In genomic region chr12:76361405-76362302, GRCm38 (mm10) we compare ENCODE assay signal across 13 mouse cellular contexts. TPM values are rescaled to one million over a fixed set of nuclear protein-coding genes. Genes with fewer than 3 reads are reported as not detected.
A peak's percentile ranks its signal among the peaks of the same experiment; 100 is the strongest.
DNase-seq lines count a peak whose midpoint lies in the region; ATAC-seq and TF ChIP-seq lines count a peak whose summit lies in the region.
"Had no signal": no experiment of that assay in that cellular context is flagged by ENCODE, and none has a peak within 500 bp of the region (broad histone marks: within the 10 kb centered on the region; RNA-seq: fewer than 3 reads in every experiment).

No protein-coding gene starts in this region.

- no peaks in the 10 kb centered on the region for H3K36me3 ChIP-seq in kidney, embryonic 14.5 days (ENCODE audit: control insufficient read depth, insufficient read depth, low read length)
- no peaks in the 10 kb centered on the region for H3K36me3 ChIP-seq in kidney, adult 2 months (ENCODE audit: control insufficient read depth, insufficient read depth, low read length)
- H3K36me3 ChIP-seq in CH12.LX (replicated peaks in 1 of 2; ENCODE audit: control insufficient read depth in 1 of 2, insufficient read depth in 1 of 2, low read length in 1 of 2) = peaks cover 5 to 30% of the 10 kb centered on the region in 2 experiments
- H3K36me3 ChIP-seq in embryonic facial prominence, embryonic 15.5 days = no peaks in the 10 kb centered on the region
- no peaks in the 10 kb centered on the region for H3K36me3 ChIP-seq in liver, postnatal 0 days (replicated peaks; ENCODE audit: insufficient read depth, low read length)
- H3K36me3 ChIP-seq: lung, embryonic 15.5 days had no signal

- H3K27me3 ChIP-seq in kidney, embryonic 14.5 days (ENCODE audit: control insufficient read depth, insufficient read depth, low read length) = no peaks in the 10 kb centered on the region
- H3K27me3 ChIP-seq in kidney, adult 2 months (replicated peaks; ENCODE audit: control insufficient read depth, insufficient read depth, low read length) = no peaks in the 10 kb centered on the region
- no peaks in the 10 kb centered on the region for H3K27me3 ChIP-seq in CH12.LX (replicated peaks)
- H3K27me3 ChIP-seq in embryonic facial prominence, embryonic 15.5 days = no peaks in the 10 kb centered on the region
- H3K27me3 ChIP-seq in liver, postnatal 0 days (ENCODE audit: insufficient read depth, low read length) = no peaks in the 10 kb centered on the region
- H3K27me3 ChIP-seq: lung, embryonic 15.5 days had no signal

- no peak for TF ChIP-seq EP300 in CH12.LX (IDR thresholded peaks at IDR 0.05; ENCODE audit: low read length)
- peak; percentile 85 for TF ChIP-seq EP300 in liver, postnatal 0 days (IDR thresholded peaks at IDR 0.05; ENCODE audit: low read depth)

- H3K9me3 ChIP-seq in kidney, embryonic 14.5 days (ENCODE audit: control insufficient read depth, low read length) = no peaks in the 10 kb centered on the region
- H3K9me3 ChIP-seq in CH12.LX (replicated peaks; ENCODE audit: low read length) = no peaks in the 10 kb centered on the region
- no peaks in the 10 kb centered on the region for H3K9me3 ChIP-seq in embryonic facial prominence, embryonic 15.5 days (replicated peaks)
- H3K9me3 ChIP-seq in liver, postnatal 0 days (ENCODE audit: low read length) = no peaks in the 10 kb centered on the region
- H3K9me3 ChIP-seq: lung, embryonic 15.5 days had no signal

- 47% methylated on average over 9 of the region's 9 CpGs for WGBS in kidney, embryonic 14.5 days
- WGBS in kidney, adult 2 months = 61% methylated on average over 9 of the region's 9 CpGs
- WGBS in embryonic facial prominence, embryonic 15.5 days = 40% methylated on average over 9 of the region's 9 CpGs
- WGBS in liver, postnatal 0 days (ENCODE audit: insufficient replicate concordance) = 41% methylated on average over 9 of the region's 9 CpGs
- WGBS in lung, adult 2 months = 59% methylated on average over 9 of the region's 9 CpGs

- in situ Hi-C loops in CH12.LX (cut with MboI; ENCODE audit: low pct_ligation_motif_present, low pct_unique_long_range_greater_than_20kb, low sequenced_read_pairs) = loop anchor here (10.0 kb wide), 1 partner anchor 233 kb away; no protein-coding TSS in a partner anchor

- no peak for TF ChIP-seq CTCF in kidney, adult 2 months (conservative IDR thresholded peaks at IDR 0.05; ENCODE audit: insufficient read depth, insufficient read length, low read depth, low read length)
- TF ChIP-seq CTCF in CH12.LX (conservative IDR thresholded peaks at IDR 0.05 in 1 of 2, IDR thresholded peaks at IDR 0.05 in 1 of 2; ENCODE audit: low read depth in 2 of 2, low read length in 2 of 2) = no peak
- no peak for TF ChIP-seq CTCF in liver, postnatal 0 days (IDR thresholded peaks at IDR 0.05; ENCODE audit: low read depth)
- TF ChIP-seq CTCF in lung, adult 2 months (IDR thresholded peaks at IDR 0.05; ENCODE audit: insufficient read depth, low read length) = no peak

- peak; percentile 53; the same call in 1 of the 2 replicates for ATAC-seq in kidney, embryonic 14.5 days (ENCODE audit: low FRiP score, low TSS enrichment)
- no peak for ATAC-seq in embryonic facial prominence, embryonic 15.5 days (ENCODE audit: insufficient number of reproducible peaks, low FRiP score, low TSS enrichment, low read depth)
- ATAC-seq in liver, postnatal 0 days = peak; percentile 47
- ATAC-seq in monocyte, adult 5-6 weeks (replicated peaks; ENCODE audit: insufficient number of reproducible peaks, low FRiP score, low TSS enrichment, poor library complexity, severe bottlenecking) = no peak

- no peak for TF ChIP-seq RAD21 in CH12.LX (IDR thresholded peaks at IDR 0.05; ENCODE audit: low read depth, low read length)

- H3K4me3 ChIP-seq in kidney, embryonic 14.5 days (ENCODE audit: low read length) = no peak overlapping the region
- no peak overlapping the region for H3K4me3 ChIP-seq in kidney, adult 2 months (ENCODE audit: insufficient read depth, low read depth, low read length)
- H3K4me3 ChIP-seq in CH12.LX (replicated peaks in 1 of 3; ENCODE audit: low read depth in 2 of 3, low read length in 2 of 3, poor library complexity in 1 of 3) = no peak overlapping the region
- no peak overlapping the region for H3K4me3 ChIP-seq in embryonic facial prominence, embryonic 15.5 days (replicated peaks)
- no peak overlapping the region for H3K4me3 ChIP-seq in liver, postnatal 0 days (ENCODE audit: low read depth, low read length)
- no peak overlapping the region for H3K4me3 ChIP-seq in lung, adult 2 months (replicated peaks; ENCODE audit: extremely low read depth, low read depth, low read length)
- H3K4me3 ChIP-seq: layer of hippocampus, adult 2 months; lung, embryonic 15.5 days had no signal

- no peak overlapping the region for H3K4me2 ChIP-seq in kidney, embryonic 14.5 days (replicated peaks; ENCODE audit: low read depth, low read length)
- peak overlapping the region; percentile 27 for H3K4me2 ChIP-seq in CH12.LX (ENCODE audit: insufficient read depth, low read depth, poor library complexity, severe bottlenecking)
- no peak overlapping the region for H3K4me2 ChIP-seq in embryonic facial prominence, embryonic 15.5 days (replicated peaks)
- peak overlapping the region; percentile 38 for H3K4me2 ChIP-seq in liver, postnatal 0 days (ENCODE audit: low read depth, low read length)
- H3K4me2 ChIP-seq: hindbrain, embryonic 14.5 days; lung, embryonic 15.5 days had no signal

- H3K79me2 ChIP-seq in CH12.LX (replicated peaks; ENCODE audit: control insufficient read depth, extremely low read depth, insufficient read depth, poor library complexity, severe bottlenecking) = peaks cover 62% of the 10 kb centered on the region

- dilution Hi-C loops in CH12.LX (cut with MboI; ENCODE audit: extremely low pct_ligation_motif_present, extremely low pct_unique_long_range_greater_than_20kb, low sequenced_read_pairs) = no loop called here

- DNase-seq in kidney, adult 2 months = no peak
- DNase-seq in CH12.LX (ENCODE audit: extremely low read depth) = no peak
- no peak for DNase-seq in liver, postnatal 0 days
- no peak for DNase-seq in left cerebral cortex, adult 18-20 months (ENCODE audit: low spot score in 2 of 2)
- DNase-seq in lung, adult 2 months = no peak
- DNase-seq: adrenal gland, adult 8-10 months; cerebellum, adult 8-10 months had no signal

- TF ChIP-seq POLR2A in kidney, adult 2 months (IDR thresholded peaks at IDR 0.05; ENCODE audit: low read depth, low read length) = no peak
- TF ChIP-seq POLR2A in CH12.LX (IDR thresholded peaks at IDR 0.05; ENCODE audit: low read depth, low read length) = no peak
- TF ChIP-seq POLR2A in lung, adult 2 months (IDR thresholded peaks at IDR 0.05; ENCODE audit: borderline replicate concordance, extremely low read depth, low read depth, low read length) = no peak

- no peak overlapping the region for H3K9ac ChIP-seq in kidney, embryonic 14.5 days (ENCODE audit: low read depth, low read length)
- H3K9ac ChIP-seq in CH12.LX (ENCODE audit: insufficient read depth, low read depth) = peak overlapping the region; percentile 59
- no peak overlapping the region for H3K9ac ChIP-seq in embryonic facial prominence, embryonic 15.5 days
- H3K9ac ChIP-seq in liver, postnatal 0 days (replicated peaks) = peak overlapping the region; percentile 36; the same call in 1 of the 2 replicates
- H3K9ac ChIP-seq: hindbrain, embryonic 14.5 days; lung, embryonic 15.5 days had no signal

- peaks cover 5% of the 10 kb centered on the region; the same call in 1 of the 2 replicates for H3K4me1 ChIP-seq in kidney, embryonic 14.5 days (ENCODE audit: control insufficient read depth, insufficient read depth, low read length)
- H3K4me1 ChIP-seq in kidney, adult 2 months (ENCODE audit: control insufficient read depth, insufficient read depth, low read length) = no peaks in the 10 kb centered on the region
- peaks cover 7 to 51% of the 10 kb centered on the region in 2 experiments; a peak in 3 of 4 replicates for H3K4me1 ChIP-seq in CH12.LX (ENCODE audit: control insufficient read depth in 1 of 2, insufficient read depth in 2 of 2)
- H3K4me1 ChIP-seq in embryonic facial prominence, embryonic 15.5 days = peaks cover 5% of the 10 kb centered on the region; the same call in 1 of the 2 replicates
- H3K4me1 ChIP-seq in liver, postnatal 0 days (ENCODE audit: insufficient read depth) = peaks cover 18% of the 10 kb centered on the region
- no peaks in the 10 kb centered on the region for H3K4me1 ChIP-seq in lung, adult 2 months (ENCODE audit: control insufficient read depth, insufficient read depth, low read length)

- H3K27ac ChIP-seq in kidney, embryonic 14.5 days (ENCODE audit: low read depth, low read length) = peak overlapping the region; percentile 11; the same call in 1 of the 2 replicates
- H3K27ac ChIP-seq in kidney, adult 2 months (ENCODE audit: insufficient read depth, low read depth, low read length) = no peak overlapping the region
- H3K27ac ChIP-seq in CH12.LX (ENCODE audit: insufficient read depth, low read depth) = peak overlapping the region; percentile 55
- 0 out of 2 replicates have a peak overlapping the region, but pooled peaks have one; percentile 7 for H3K27ac ChIP-seq in embryonic facial prominence, embryonic 15.5 days (replicated peaks)
- peak overlapping the region; percentile 66 for H3K27ac ChIP-seq in liver, postnatal 0 days (ENCODE audit: low read depth)
- H3K27ac ChIP-seq: hindbrain, embryonic 14.5 days; layer of hippocampus, adult 2 months; lung, embryonic 15.5 days had no signal

RNA-seq across cellular contexts. Expression of gene Zbtb25, which starts 7.7 kb away (rescaled TPM):
- 19.9 and 20.5 TPM in 2 replicates for polyA plus RNA-seq in kidney, embryonic 14.5 days (2014; fragmentation: Nextera tagmentation; extraction: Ambion mirVana)
- polyA plus RNA-seq in kidney, adult 2 months (2012; rRNA removed) = 4.9 and 5.9 TPM in 2 replicates
- total RNA-seq in CH12.LX (2012; rRNA removed) = 7.3 TPM in 2 replicates
- total RNA-seq in CH12.LX (2014; rRNA removed) = 6.6 and 7.2 TPM in 2 replicates
- polyA plus RNA-seq in CH12.LX (2012; ENCODE audit: insufficient read length, low read depth) = 8.5 and 18.7 TPM in 2 replicates
- polyA plus RNA-seq in embryonic facial prominence, embryonic 15.5 days (2015; fragmentation: Nextera tagmentation; extraction: Ambion mirVana) = 16.1 and 19.4 TPM in 2 replicates
- 4.3 and 4.4 TPM in 2 replicates for polyA plus RNA-seq in liver, postnatal 0 days (2015; fragmentation: Nextera tagmentation; extraction: Ambion mirVana)
- total RNA-seq in monocyte, adult 5-6 weeks (2017) = 6.7 to 16.7 TPM (median 15.7 TPM) in 3 replicates
- 10 to 100 TPM; 15.9 to 16.6 TPM for total RNA-seq in left cerebral cortex, adult 18-20 months (2021)
- 6.4 and 6.8 TPM in 2 replicates for polyA plus RNA-seq in lung, adult 2 months (2012; rRNA removed)

RNA-seq across cellular contexts. Expression of gene Zbtb1, which starts 8.4 kb away (rescaled TPM):
- 8.3 and 12.5 TPM in 2 replicates for polyA plus RNA-seq in kidney, embryonic 14.5 days (2014; fragmentation: Nextera tagmentation; extraction: Ambion mirVana)
- 1.5 and 1.6 TPM in 2 replicates for polyA plus RNA-seq in kidney, adult 2 months (2012; rRNA removed)
- total RNA-seq in CH12.LX (2012; rRNA removed) = 6.4 and 7.5 TPM in 2 replicates
- 22.0 and 24.9 TPM in 2 replicates for total RNA-seq in CH12.LX (2014; rRNA removed)
- 16.0 and 17.1 TPM in 2 replicates for polyA plus RNA-seq in CH12.LX (2012; ENCODE audit: insufficient read length, low read depth)
- 9.4 and 9.8 TPM in 2 replicates for polyA plus RNA-seq in embryonic facial prominence, embryonic 15.5 days (2015; fragmentation: Nextera tagmentation; extraction: Ambion mirVana)
- polyA plus RNA-seq in liver, postnatal 0 days (2015; fragmentation: Nextera tagmentation; extraction: Ambion mirVana) = 2.4 and 2.6 TPM in 2 replicates
- 17.2 to 22.9 TPM (median 19.8 TPM) in 3 replicates for total RNA-seq in monocyte, adult 5-6 weeks (2017)
- 1 to 10 TPM; 5.6 to 6.1 TPM for total RNA-seq in left cerebral cortex, adult 18-20 months (2021)
- 1.9 and 2.2 TPM in 2 replicates for polyA plus RNA-seq in lung, adult 2 months (2012; rRNA removed)

RNA-seq across cellular contexts. Expression of gene Akap5, which starts 37.0 kb away (rescaled TPM):
- polyA plus RNA-seq in kidney, embryonic 14.5 days (2014; fragmentation: Nextera tagmentation; extraction: Ambion mirVana) = 0.96 and 1.7 TPM in 2 replicates
- 0.19 and 0.27 TPM in 2 replicates for polyA plus RNA-seq in kidney, adult 2 months (2012; rRNA removed)
- 0.38 and 0.67 TPM in 2 replicates for total RNA-seq in CH12.LX (2012; rRNA removed)
- total RNA-seq in CH12.LX (2014; rRNA removed) = 0.27 and 0.32 TPM in 2 replicates
- 0.76 and 0.89 TPM in 2 replicates for polyA plus RNA-seq in CH12.LX (2012; ENCODE audit: insufficient read length, low read depth)
- 1.0 and 1.1 TPM in 2 replicates for polyA plus RNA-seq in embryonic facial prominence, embryonic 15.5 days (2015; fragmentation: Nextera tagmentation; extraction: Ambion mirVana)
- 0.20 and 0.22 TPM in 2 replicates for polyA plus RNA-seq in liver, postnatal 0 days (2015; fragmentation: Nextera tagmentation; extraction: Ambion mirVana)
- total RNA-seq in monocyte, adult 5-6 weeks (2017) = 0.10 to 1.3 TPM (median 0.32 TPM) in 3 replicates
- total RNA-seq in left cerebral cortex, adult 18-20 months (2021) = 10 to 100 TPM; 81.5 to 81.9 TPM
- 31.6 and 72.3 TPM in 2 replicates for polyA plus RNA-seq in lung, adult 2 months (2012; rRNA removed)

RNA-seq across cellular contexts. Expression of gene Hspa2, which starts 42.3 kb away (rescaled TPM):
- polyA plus RNA-seq in kidney, embryonic 14.5 days (2014; fragmentation: Nextera tagmentation; extraction: Ambion mirVana) = 5.4 and 7.7 TPM in 2 replicates
- 11.8 and 14.0 TPM in 2 replicates for polyA plus RNA-seq in kidney, adult 2 months (2012; rRNA removed)
- total RNA-seq in CH12.LX (2012; rRNA removed) (4.7 and 5.3 TPM in 2 replicates), CH12.LX (2014; rRNA removed) (3.4 and 3.6 TPM in 2 replicates)
- polyA plus RNA-seq in CH12.LX (2012; ENCODE audit: insufficient read length, low read depth) = 3.4 and 3.8 TPM in 2 replicates
- 13.3 and 18.4 TPM in 2 replicates for polyA plus RNA-seq in embryonic facial prominence, embryonic 15.5 days (2015; fragmentation: Nextera tagmentation; extraction: Ambion mirVana)
- polyA plus RNA-seq in liver, postnatal 0 days (2015; fragmentation: Nextera tagmentation; extraction: Ambion mirVana) = 1.9 and 2.5 TPM in 2 replicates
- 9.5 to 14.7 TPM (median 11.9 TPM) in 3 replicates for total RNA-seq in monocyte, adult 5-6 weeks (2017)
- total RNA-seq in left cerebral cortex, adult 18-20 months (2021) = 10 to 100 TPM; 63.8 to 79.8 TPM
- 16.4 and 24.0 TPM in 2 replicates for polyA plus RNA-seq in lung, adult 2 months (2012; rRNA removed)

RNA-seq across cellular contexts. Expression of gene Ppp1r36, which starts 55.7 kb away (rescaled TPM):
- polyA plus RNA-seq in kidney, embryonic 14.5 days (2014; fragmentation: Nextera tagmentation; extraction: Ambion mirVana) = 3.4 and 3.9 TPM in 2 replicates
- 0.23 and 0.31 TPM in 2 replicates for polyA plus RNA-seq in kidney, adult 2 months (2012; rRNA removed)
- not detected in 2 replicates for total RNA-seq in CH12.LX (2012; rRNA removed)
- total RNA-seq in CH12.LX (2014; rRNA removed) = not detected in 2 replicates
- not detected in 2 replicates for polyA plus RNA-seq in CH12.LX (2012; ENCODE audit: insufficient read length, low read depth)
- 7.3 and 15.0 TPM in 2 replicates for polyA plus RNA-seq in embryonic facial prominence, embryonic 15.5 days (2015; fragmentation: Nextera tagmentation; extraction: Ambion mirVana)
- 0.15 and 0.18 TPM in 2 replicates for polyA plus RNA-seq in liver, postnatal 0 days (2015; fragmentation: Nextera tagmentation; extraction: Ambion mirVana)
- total RNA-seq in monocyte, adult 5-6 weeks (2017) = 1.9 TPM in 1 of 3 replicates, not detected in the others
- total RNA-seq in left cerebral cortex, adult 18-20 months (2021) = 1 to 10 TPM; 1.6 to 1.8 TPM
- polyA plus RNA-seq in lung, adult 2 months (2012; rRNA removed) = 1.1 and 1.8 TPM in 2 replicates

Comparison
In these comparisons a context has a peak if more than half of its experiments do, and no peak if none do; other contexts are left out.
1. ATAC-seq: peak in kidney, embryonic 14.5 days (single experiment) and liver, postnatal 0 days (single experiment); none in embryonic facial prominence, embryonic 15.5 days (single experiment) and monocyte, adult 5-6 weeks (single experiment).
2. H3K4me2 ChIP-seq: peak in CH12.LX (single experiment) and liver, postnatal 0 days (single experiment); none in kidney, embryonic 14.5 days (single experiment) and embryonic facial prominence, embryonic 15.5 days (single experiment).
3. H3K9ac ChIP-seq: peak in CH12.LX (single experiment) and liver, postnatal 0 days (single experiment); none in kidney, embryonic 14.5 days (single experiment) and embryonic facial prominence, embryonic 15.5 days (single experiment).
4. RNA of gene Akap5, which starts 37.0 kb away (polyA plus RNA-seq): 31.6 to 72.3 TPM in lung, adult 2 months; 0.96 to 1.7 TPM in kidney, embryonic 14.5 days, 1.0 to 1.1 TPM in embryonic facial prominence, embryonic 15.5 days, 0.76 to 0.89 TPM in CH12.LX, 0.19 to 0.27 TPM in kidney, adult 2 months and 0.20 to 0.22 TPM in liver, postnatal 0 days; every median in the first group is over 10 times any median in the second.